Mouse (Mus musculus): ENCODE measurements at regions not wholly inside any gene's neighbourhood (a gene's known extent, or its start where the extent isn't known, plus 50 kb on each side); places are given as distances from the start of the nearest gene placed in this dataset.

- TF ChIP-seq CTCF (IDR thresholded peaks at IDR 0.05; ENCODE audit: low read depth) (no peak), EP300 (IDR thresholded peaks at IDR 0.05; ENCODE audit: low read depth) (no peak)
Measured at GRCm38 (mm10) chr11:56256356-56256755, 215.5 kb upstream of the Nmur2 start.
